Mouse (Mus musculus) naive thymus-derived CD4-positive, alpha-beta T cell, adult 5 months (primary cell): ENCODE measurements around the gene Foxp3. TPM values are rescaled to one million over a fixed set of nuclear protein-coding genes. Genes with fewer than 3 reads are reported as not detected.

Source experiments
- polyA plus RNA-seq: library from polyadenylated mRNA; unstranded; fragments of 100-300 nt; shearing (Covaris generic); gene quantifications from one replicate; pipeline ENCODE4 v1.2.1, GENCODE M21; 2017

The Foxp3 gene
- 26.0 TPM for polyA plus RNA-seq

GRCm38 (mm10) chrX:7573176-7574086 is at the start of gene Foxp3:
Foxp3 (plus strand) TSS chrX:7573644.

DNA sequence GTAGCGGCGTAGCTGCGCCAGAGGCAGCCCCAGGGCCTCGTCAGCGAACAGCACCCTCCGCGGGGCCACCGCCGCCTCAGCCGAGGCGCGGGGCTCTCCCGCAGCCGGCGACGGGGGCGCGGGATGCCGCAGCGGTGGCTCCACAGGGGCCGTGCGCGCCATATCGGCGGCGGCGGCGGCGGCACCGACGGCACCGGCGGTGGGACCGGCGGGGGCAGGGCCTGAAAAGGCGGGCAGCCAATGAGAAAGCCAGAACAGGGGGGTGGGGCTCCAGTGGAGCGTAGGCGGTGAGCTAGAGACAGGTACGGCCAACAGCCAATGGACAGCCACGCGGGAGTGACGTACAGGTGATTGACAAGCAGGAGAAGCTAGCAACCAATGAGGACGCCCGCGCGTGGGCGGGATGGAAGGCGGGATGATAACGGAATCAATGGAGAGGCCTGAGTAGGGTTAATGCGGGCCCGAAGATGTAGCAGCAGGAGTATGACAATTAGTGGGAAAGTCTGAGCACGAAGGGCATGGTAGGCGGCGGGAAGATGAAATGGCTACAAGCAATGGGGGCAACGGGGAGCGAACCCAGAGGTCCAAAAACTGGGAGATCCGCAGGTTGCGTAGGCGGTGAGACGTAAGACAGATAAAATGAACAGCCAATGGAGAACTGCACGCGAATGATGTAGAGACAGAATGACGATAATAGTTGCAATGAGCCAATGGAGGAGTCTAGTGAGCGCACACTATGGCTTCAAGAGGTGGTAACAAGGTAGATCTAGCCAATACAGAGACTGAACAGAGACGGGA is 842 bp downstream of the Foxp3 start, which contains the start of gene Ppp1r3f:
Gene Ppp1r3f (minus strand): TSS at position 197 of the 798 bp plus-strand sequence.

DNA sequence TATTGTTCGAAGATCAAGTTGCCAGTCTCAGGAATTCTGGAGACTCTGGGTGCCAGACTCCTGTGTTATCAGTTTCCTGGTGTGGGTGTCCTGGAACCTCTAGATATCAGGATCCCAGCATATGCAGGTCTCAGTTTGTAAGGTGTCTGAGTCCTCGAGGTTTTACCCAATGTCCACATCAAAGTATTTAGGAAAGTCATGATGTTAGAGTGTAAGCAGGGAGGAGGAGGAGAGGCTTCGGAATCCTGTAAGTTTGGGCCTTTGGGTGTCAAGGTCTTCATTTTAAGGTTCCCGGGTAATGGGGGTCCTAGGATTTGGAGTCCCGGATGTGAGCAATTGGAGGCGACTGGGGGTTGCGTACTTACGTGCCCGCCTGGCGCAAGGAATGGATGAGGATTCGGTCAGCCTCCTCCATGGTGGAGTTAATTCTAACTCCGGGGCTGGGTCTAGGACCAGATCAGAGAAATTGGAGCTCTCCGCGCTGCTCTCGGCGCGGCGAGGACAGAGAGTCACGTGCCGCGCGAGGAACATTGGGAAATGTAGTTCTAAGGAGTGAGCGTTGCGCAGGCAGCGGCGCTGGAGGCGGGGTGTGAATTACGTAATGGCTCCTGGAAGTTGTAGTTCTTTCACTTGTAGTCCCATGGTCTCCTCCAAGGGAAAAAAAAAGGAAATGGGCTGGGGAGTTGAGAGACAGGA is 31.6 kb downstream of the Foxp3 start, which contains the start of gene Ccdc22:
Gene Ccdc22 (minus strand): TSS at position 639 of the 696 bp plus-strand sequence.

GRCm38 (mm10) chrX:7606783-7607182 is 33.3 kb downstream of the Foxp3 start, which contains the start of gene Cacna1f:
Cacna1f (plus strand) TSS chrX:7607083.

DNA sequence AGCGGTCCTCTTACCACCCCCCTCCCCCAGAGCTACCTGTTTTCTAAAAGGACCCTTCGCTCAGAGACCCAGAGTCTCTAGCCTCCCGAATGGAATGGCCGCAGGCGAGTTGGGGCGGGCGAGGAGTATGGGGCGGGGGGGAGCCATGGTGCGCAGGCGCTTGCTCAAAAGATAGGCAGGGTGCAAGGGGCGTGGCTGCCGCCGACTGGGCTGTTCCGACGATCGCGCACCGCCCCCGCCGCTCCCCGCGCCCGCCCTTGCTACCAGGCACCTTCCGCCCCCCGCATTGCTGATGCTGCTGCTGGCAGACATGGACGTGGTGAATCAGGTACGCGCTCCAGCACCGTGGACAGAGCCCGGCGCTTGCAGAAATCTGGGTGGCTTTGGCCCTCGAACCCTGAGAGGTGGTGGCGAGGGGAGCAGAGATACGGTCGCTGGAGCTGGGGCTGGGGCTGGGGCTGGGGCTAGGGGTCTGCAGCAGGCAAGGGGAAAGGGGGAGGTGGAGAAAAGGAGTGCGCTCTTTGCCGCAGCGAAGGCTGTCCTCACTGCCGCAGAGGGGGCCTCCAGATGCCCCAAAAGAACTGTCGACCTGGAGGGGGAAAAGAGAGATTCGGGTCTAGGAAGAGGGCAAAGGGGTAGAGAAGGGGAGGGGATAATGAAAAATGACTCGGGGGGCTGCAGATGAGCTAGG is 65.1 kb downstream of the Foxp3 start, which contains the start of gene Syp:
Gene Syp (plus strand): TSS at position 71 of the 691 bp plus-strand sequence.

Other genes with a start within 250 kb of the Foxp3 start
- 0.22 TPM for gene Usp27x, start 197.8 kb upstream of the Foxp3 start, polyA plus RNA-seq
- gene Ppp1r3f, start 639 bp downstream of the Foxp3 start, polyA plus RNA-seq = 8.8 TPM
- gene Ccdc22, start 31.9 kb downstream of the Foxp3 start, polyA plus RNA-seq = 42.1 TPM
- gene Cacna1f, start 33.4 kb downstream of the Foxp3 start, polyA plus RNA-seq = not detected
- gene Syp, start 64.8 kb downstream of the Foxp3 start, polyA plus RNA-seq = 0.80 TPM
- 45.5 TPM for gene Prickle3, start 83.6 kb downstream of the Foxp3 start, polyA plus RNA-seq
- gene Plp2, start 97.7 kb downstream of the Foxp3 start, polyA plus RNA-seq = 35.6 TPM
- not detected for gene Magix, start 107.6 kb downstream of the Foxp3 start, polyA plus RNA-seq
- gene Gpkow, start 123.5 kb downstream of the Foxp3 start, polyA plus RNA-seq = 81.8 TPM
- gene Wdr45, start 140.7 kb downstream of the Foxp3 start, polyA plus RNA-seq = 172 TPM
- gene Gm45208, start 148.6 kb downstream of the Foxp3 start, polyA plus RNA-seq = not detected
- gene Praf2, start 154.8 kb downstream of the Foxp3 start, polyA plus RNA-seq = 19.5 TPM
- not detected for gene Ccdc120, start 177.3 kb downstream of the Foxp3 start, polyA plus RNA-seq
- 42.5 TPM for gene Tfe3, start 188.9 kb downstream of the Foxp3 start, polyA plus RNA-seq
- 145 TPM for gene Gripap1, start 216.1 kb downstream of the Foxp3 start, polyA plus RNA-seq
- gene Kcnd1, start 248.6 kb downstream of the Foxp3 start, polyA plus RNA-seq = 0.26 TPM